Mouse (Mus musculus): ENCODE measurements at regions not wholly inside any gene's neighbourhood (a gene's known extent, or its start where the extent isn't known, plus 50 kb on each side); places are given as distances from the start of the nearest gene placed in this dataset.

DNA sequence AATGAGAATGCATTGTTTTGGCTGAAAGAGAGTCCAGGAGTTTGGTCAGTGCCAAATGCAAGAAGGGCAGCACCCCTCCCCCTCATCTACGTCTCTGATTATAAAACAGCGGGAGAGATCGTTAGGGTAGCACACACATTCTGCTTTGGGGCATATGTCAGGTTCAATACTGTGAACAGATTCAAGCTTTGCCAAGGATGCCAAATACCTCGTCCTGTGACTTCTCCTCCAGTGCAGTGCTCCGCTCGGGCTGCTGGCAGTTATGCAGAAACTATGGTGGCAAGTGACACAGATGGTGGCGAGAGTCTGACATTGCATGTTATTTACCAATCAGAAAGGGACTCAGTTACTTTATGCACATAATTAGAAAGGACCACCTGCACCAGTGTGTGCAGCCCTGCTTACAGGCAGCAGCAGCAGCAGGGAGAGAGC, 799.9 kb downstream of the Robo1 start:
- TF ChIP-seq CTCF (conservative IDR thresholded peaks at IDR 0.05; ENCODE audit: insufficient read depth, insufficient read length, low read depth, low read length) (no peak), POLR2A (IDR thresholded peaks at IDR 0.05; ENCODE audit: low read depth, low read length) (no peak)
